8 mouse cellular contexts compared by ENCODE assay signal in the genomic region with DNA sequence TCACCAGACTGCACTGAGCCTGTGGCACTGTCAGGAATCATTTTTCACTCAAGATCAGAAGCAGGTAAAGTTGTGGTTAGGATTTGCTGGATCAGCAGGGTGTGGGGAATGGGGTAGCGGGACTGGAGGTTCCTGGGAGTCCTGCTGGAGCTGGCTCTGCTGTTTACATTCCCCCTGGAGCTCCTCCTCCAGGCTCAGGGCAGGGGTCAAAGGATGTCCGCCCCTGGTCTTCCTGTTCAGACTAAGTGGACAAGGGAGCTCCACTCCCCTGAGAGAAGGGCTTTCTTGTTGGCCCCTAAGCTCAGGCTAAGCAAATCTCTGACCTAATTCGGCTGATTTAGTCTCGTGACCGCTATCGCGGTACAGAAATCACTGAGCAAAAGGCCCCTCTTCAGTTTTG. TPM values are rescaled to one million over a fixed set of nuclear protein-coding genes. Genes with fewer than 3 reads are reported as not detected.
A peak's percentile ranks its signal among the peaks of the same experiment; 100 is the strongest.
DNase-seq lines count a peak whose midpoint lies in the region; ATAC-seq and TF ChIP-seq lines count a peak whose summit lies in the region.

No protein-coding gene starts in this region.

- peak; percentile 46 for DNase-seq in adrenal gland, postnatal 14 days
- DNase-seq in embryonic facial prominence, embryonic 11.5 days (ENCODE audit: low spot score) = peak; percentile 56
- peak; percentile 73 for DNase-seq in kidney, adult 11 months
- no peak for DNase-seq in lung, adult 2 months
- no peak for DNase-seq in layer of hippocampus, postnatal 14 days (ENCODE audit: low spot score in 2 of 2)
- no peak for DNase-seq in urinary bladder, postnatal 36 days (ENCODE audit: low spot score in 2 of 2)
- DNase-seq in frontal cortex, adult 2 months (ENCODE audit: extremely low spot score in 1 of 2, low spot score in 1 of 2) = no peak
- no peak for DNase-seq in left cerebral cortex, postnatal 25 days (ENCODE audit: low spot score in 2 of 2)

- peak; percentile 35; the same call in 1 of the 2 replicates for TF ChIP-seq POLR2A in lung, adult 2 months (IDR thresholded peaks at IDR 0.05; ENCODE audit: borderline replicate concordance, extremely low read depth, low read depth, low read length)

- intact Hi-C loops in left cerebral cortex, postnatal 25 days (cut with DNase I) = no loop called here

- no peak for ATAC-seq in embryonic facial prominence, embryonic 11.5 days (replicated peaks; ENCODE audit: insufficient number of reproducible peaks, low FRiP score, low TSS enrichment, low read depth)

- TF ChIP-seq CTCF in lung, adult 2 months (IDR thresholded peaks at IDR 0.05; ENCODE audit: insufficient read depth, low read length) = no peak

- 0 out of 2 replicates have a peak overlapping the region, but pooled peaks have one; percentile 8 for H3K9ac ChIP-seq in embryonic facial prominence, embryonic 11.5 days (replicated peaks; ENCODE audit: low read length)

- H3K9me3 ChIP-seq in embryonic facial prominence, embryonic 11.5 days (replicated peaks; ENCODE audit: control insufficient read depth, low read length) = no peaks in the 10 kb centered on the region

- H3K4me3 ChIP-seq in embryonic facial prominence, embryonic 11.5 days (ENCODE audit: low read depth, low read length) = no peak overlapping the region
- peak overlapping the region; percentile 25 for H3K4me3 ChIP-seq in lung, adult 2 months (replicated peaks; ENCODE audit: extremely low read depth, low read depth, low read length)

- 5% methylated on average over 7 of the region's 7 CpGs for WGBS in embryonic facial prominence, embryonic 11.5 days
- WGBS in lung, adult 2 months = 36% methylated on average over 7 of the region's 7 CpGs

- no peaks in the 10 kb centered on the region for H3K27me3 ChIP-seq in embryonic facial prominence, embryonic 11.5 days (ENCODE audit: control insufficient read depth, insufficient read depth, low read length)

- H3K4me1 ChIP-seq in embryonic facial prominence, embryonic 11.5 days (ENCODE audit: control insufficient read depth, insufficient read depth, low read length) = peaks cover 11% of the 10 kb centered on the region
- H3K4me1 ChIP-seq in lung, adult 2 months (ENCODE audit: control insufficient read depth, insufficient read depth, low read length) = peaks cover 24% of the 10 kb centered on the region

- H3K36me3 ChIP-seq in embryonic facial prominence, embryonic 11.5 days (replicated peaks; ENCODE audit: control insufficient read depth, insufficient read depth, low read depth, low read length) = no peaks in the 10 kb centered on the region

- no peak overlapping the region for H3K27ac ChIP-seq in embryonic facial prominence, embryonic 11.5 days (replicated peaks; ENCODE audit: low read depth, low read length)

- peak overlapping the region; percentile 11; the same call in 1 of the 2 replicates for H3K4me2 ChIP-seq in embryonic facial prominence, embryonic 11.5 days (ENCODE audit: low read depth, low read length)

RNA-seq across cellular contexts. Expression of a gene that starts 13.7 kb away (rescaled TPM):
- total RNA-seq in adrenal gland, postnatal 14 days (2021) = 25.8 and 33.5 TPM in 2 replicates
- polyA plus RNA-seq in embryonic facial prominence, embryonic 11.5 days (2014; fragmentation: Nextera tagmentation; extraction: Ambion mirVana) = 7.0 and 7.7 TPM in 2 replicates
- 18.7 and 25.0 TPM in 2 replicates for polyA plus RNA-seq in lung, adult 2 months (2012; rRNA removed)
- 10 to 100 TPM; 20.4 to 26.0 TPM for total RNA-seq in layer of hippocampus, postnatal 14 days (2021)
- polyA plus RNA-seq in frontal cortex, adult 2 months (2012; rRNA removed) = 28.5 and 30.9 TPM in 2 replicates
- total RNA-seq in left cerebral cortex, postnatal 25 days (2021) = 10 to 100 TPM; 13.5 to 21.0 TPM

Comparison
In these comparisons a context has a peak if more than half of its experiments do, and no peak if none do; other contexts are left out.
1. DNase-seq: peak in adrenal gland, postnatal 14 days (single experiment), embryonic facial prominence, embryonic 11.5 days (single experiment) and kidney, adult 11 months (single experiment); none in lung, adult 2 months (single experiment), layer of hippocampus, postnatal 14 days (0 of 2), urinary bladder, postnatal 36 days (0 of 2), frontal cortex, adult 2 months (0 of 2) and left cerebral cortex, postnatal 25 days (0 of 2).